Mouse (Mus musculus): ENCODE measurements around the gene Psmd1. TPM values are rescaled to one million over a fixed set of nuclear protein-coding genes. Genes with fewer than 3 reads are reported as not detected.

The Psmd1 gene
- total and polyA plus RNA-seq, 3 experiments = 57.9 to 155 (median 116) TPM

GRCm38 (mm10) chr1:86186762-86187161, 122.6 kb downstream of the Psmd1 start:
- Histone ChIP-seq H3K27me3 (ENCODE audit: control insufficient read depth in 1 of 2, insufficient read depth in 2 of 2, low read length in 2 of 2) (no peaks in the 10 kb centered on the region), H3K4me1 (ENCODE audit: control insufficient read depth in 1 of 2, insufficient read depth in 2 of 2, low read length in 2 of 2) (no peaks in the 10 kb centered on the region), H3K27ac (ENCODE audit: control insufficient read depth, low read depth, low read length) (no peak overlapping the region), H3K36me3 (ENCODE audit: control insufficient read depth in 1 of 2, insufficient read depth in 2 of 2, low read length in 2 of 2) (no peaks in the 10 kb centered on the region; a peak in 1 of 4 replicates), H3K9me3 (replicated peaks; ENCODE audit: insufficient read depth, low read length) (no peaks in the 10 kb centered on the region), H3K79me2 (ENCODE audit: control insufficient read depth, insufficient read depth, low read length, poor library complexity) (no peaks in the 10 kb centered on the region), H3K9ac (ENCODE audit: control insufficient read depth, low read depth, low read length, poor library complexity, severe bottlenecking) (no peak overlapping the region), H3K4me3 (ENCODE audit: control insufficient read depth in 1 of 2, insufficient read depth in 1 of 2, low read depth in 2 of 2, low read length in 2 of 2) (no peak overlapping the region)
- TF ChIP-seq NRF1 (IDR thresholded peaks at IDR 0.05; ENCODE audit: insufficient read depth, low read depth, low read length, poor library complexity, severe bottlenecking) (no peak), CHD1 (IDR thresholded peaks at IDR 0.05; ENCODE audit: low read depth, low read length) (no peak), TCF12 (IDR thresholded peaks at IDR 0.05; ENCODE audit: low read depth, low read length) (no peak), ETS1 (IDR thresholded peaks at IDR 0.05; ENCODE audit: low read depth, low read length) (no peak), MYC (IDR thresholded peaks at IDR 0.05; ENCODE audit: low read depth, low read length) (no peak), MAFK (IDR thresholded peaks at IDR 0.05; ENCODE audit: borderline replicate concordance, low read depth, low read length) (no peak), CHD2 (IDR thresholded peaks at IDR 0.05; ENCODE audit: low read length) (no peak), ZMIZ1 (IDR thresholded peaks at IDR 0.05; ENCODE audit: low read depth, low read length) (no peak), NELFE (IDR thresholded peaks at IDR 0.05; ENCODE audit: low read depth, low read length) (no peak), UBTF (IDR thresholded peaks at IDR 0.05; ENCODE audit: borderline replicate concordance, insufficient read depth, low read depth, low read length) (no peak), TBP (IDR thresholded peaks at IDR 0.05; ENCODE audit: low read depth, low read length) (no peak)
- DNase-seq (ENCODE audit: low read depth, low spot score) = no peak

GRCm38 (mm10) chr1:86187856-86188255, 123.7 kb downstream of the Psmd1 start:
- TF ChIP-seq TBP (IDR thresholded peaks at IDR 0.05; ENCODE audit: low read depth, low read length) (no peak), NELFE (IDR thresholded peaks at IDR 0.05; ENCODE audit: low read depth, low read length) (no peak), MAFK (IDR thresholded peaks at IDR 0.05; ENCODE audit: borderline replicate concordance, low read depth, low read length) (no peak), HCFC1 (IDR thresholded peaks at IDR 0.05; ENCODE audit: low read depth, low read length) (no peak)
- no peak for DNase-seq (ENCODE audit: low read depth, low spot score)
- Histone ChIP-seq H3K4me1 (ENCODE audit: control insufficient read depth in 1 of 2, insufficient read depth in 2 of 2, low read length in 2 of 2) (no peaks in the 10 kb centered on the region), H3K36me3 (ENCODE audit: control insufficient read depth in 1 of 2, insufficient read depth in 2 of 2, low read length in 2 of 2) (no peaks in the 10 kb centered on the region; a peak in 1 of 4 replicates), H3K79me2 (ENCODE audit: control insufficient read depth, insufficient read depth, low read length, poor library complexity) (no peaks in the 10 kb centered on the region), H3K27ac (ENCODE audit: control insufficient read depth, low read depth, low read length) (no peak overlapping the region), H3K27me3 (ENCODE audit: control insufficient read depth in 1 of 2, insufficient read depth in 2 of 2, low read length in 2 of 2) (no peaks in the 10 kb centered on the region), H3K9ac (ENCODE audit: control insufficient read depth, low read depth, low read length, poor library complexity, severe bottlenecking) (no peak overlapping the region), H3K4me3 (ENCODE audit: control insufficient read depth in 1 of 2, insufficient read depth in 1 of 2, low read depth in 2 of 2, low read length in 2 of 2) (no peak overlapping the region), H3K9me3 (replicated peaks; ENCODE audit: insufficient read depth, low read length) (no peaks in the 10 kb centered on the region)

- TF ChIP-seq GABPA (IDR thresholded peaks at IDR 0.05; ENCODE audit: low read depth, low read length) (no peak), ZNF384 (IDR thresholded peaks at IDR 0.05; ENCODE audit: low read depth, low read length) (no peak), TAL1 (IDR thresholded peaks at IDR 0.05; ENCODE audit: low read length) (no peak), MAZ (IDR thresholded peaks at IDR 0.05; ENCODE audit: low read depth, low read length) (no peak), BHLHE40 (IDR thresholded peaks at IDR 0.05; ENCODE audit: borderline replicate concordance, low read depth, low read length) (no peak), CHD1 (IDR thresholded peaks at IDR 0.05; ENCODE audit: low read depth, low read length) (no peak), ZKSCAN1 (IDR thresholded peaks at IDR 0.05; ENCODE audit: low read depth, low read length) (no peak), KAT2A (conservative IDR thresholded peaks at IDR 0.05; ENCODE audit: low read depth, low read length) (no peak), TCF12 (IDR thresholded peaks at IDR 0.05; ENCODE audit: low read depth, low read length) (no peak), JUND (IDR thresholded peaks at IDR 0.05; ENCODE audit: low read depth, low read length) (no peak), MEF2A (IDR thresholded peaks at IDR 0.05; ENCODE audit: extremely low read depth, insufficient replicate concordance, low read depth, low read length, poor library complexity, severe bottlenecking) (no peak), POLR2A (IDR thresholded peaks at IDR 0.05; ENCODE audit: control insufficient read depth in 1 of 2, insufficient read depth in 1 of 2, low read depth in 1 of 2, low read length in 2 of 2, poor library complexity in 1 of 2) (no peak), TBP (IDR thresholded peaks at IDR 0.05; ENCODE audit: low read depth, low read length) (no peak), HCFC1 (IDR thresholded peaks at IDR 0.05; ENCODE audit: low read depth, low read length) (no peak)
- H3K27ac ChIP-seq (ENCODE audit: control insufficient read depth, low read depth, low read length) = no peak overlapping the region
- no peak overlapping the region for H3K4me3 ChIP-seq (ENCODE audit: control insufficient read depth in 1 of 2, insufficient read depth in 1 of 2, low read depth in 2 of 2, low read length in 2 of 2)
- DNase-seq (ENCODE audit: low read depth, low spot score) = no peak
- no peaks in the 10 kb centered on the region for H3K79me2 ChIP-seq (ENCODE audit: control insufficient read depth, insufficient read depth, low read length, poor library complexity)
- no peaks in the 10 kb centered on the region; a peak in 1 of 4 replicates for H3K36me3 ChIP-seq (ENCODE audit: control insufficient read depth in 1 of 2, insufficient read depth in 2 of 2, low read length in 2 of 2)
- no peak overlapping the region for H3K9ac ChIP-seq (ENCODE audit: control insufficient read depth, low read depth, low read length, poor library complexity, severe bottlenecking)
- no peaks in the 10 kb centered on the region for H3K27me3 ChIP-seq (ENCODE audit: control insufficient read depth in 1 of 2, insufficient read depth in 2 of 2, low read length in 2 of 2)
- no peaks in the 10 kb centered on the region for H3K9me3 ChIP-seq (replicated peaks; ENCODE audit: insufficient read depth, low read length)
- H3K4me1 ChIP-seq (ENCODE audit: control insufficient read depth in 1 of 2, insufficient read depth in 2 of 2, low read length in 2 of 2) = no peaks in the 10 kb centered on the region
Measured at GRCm38 (mm10) chr1:86188271-86188670, 124.1 kb downstream of the Psmd1 start.
